Mouse (Mus musculus): ENCODE results near the gene Ldah.

GRCm38 (mm10) chr12:8180921-8181320 is 27.0 kb upstream of the Ldah start:
- TF ChIP-seq CTCF (IDR thresholded peaks at IDR 0.05; ENCODE audit: borderline replicate concordance, insufficient read depth, low read length) (no peak), POLR2A (IDR thresholded peaks at IDR 0.05; ENCODE audit: low read depth, low read length) (no peak)
